25 mouse cellular contexts compared by ENCODE assay signal in genomic region chr8:80600600-80601170, GRCm38 (mm10). TPM values are rescaled to one million over a fixed set of nuclear protein-coding genes. Genes with fewer than 3 reads are reported as not detected.
A peak's percentile ranks its signal among the peaks of the same experiment; 100 is the strongest.
DNase-seq lines count a peak whose midpoint lies in the region; TF ChIP-seq lines count a peak whose summit lies in the region.
"Had no signal": no experiment of that assay in that cellular context is flagged by ENCODE, and none has a peak within 500 bp of the region (broad histone marks: within the 10 kb centered on the region; RNA-seq: fewer than 3 reads in every experiment).

No protein-coding gene starts in this region.

- DNase-seq in adrenal gland, postnatal 14 days, result peak; percentile 29
- DNase-seq in adrenal gland, postnatal 4 days (ENCODE audit: low spot score in 2 of 2), result no peak
- DNase-seq in heart, postnatal 4 days, result peak; percentile 14
- no peak for DNase-seq in heart, adult 8-10 months (ENCODE audit: low spot score)
- DNase-seq in kidney, postnatal 14 days, result peak; percentile 24
- no peak for DNase-seq in kidney, adult 8-10 months
- DNase-seq in brain, embryonic 14.5 days (ENCODE audit: low read depth), result peak; percentile 38
- DNase-seq in layer of hippocampus, adult 11-12 months (ENCODE audit: low spot score), result no peak
- DNase-seq: adrenal gland, postnatal 36 days; cerebellum, adult 2 months; gastrocnemius, adult 2 months; heart, postnatal 36 days; liver, postnatal 0 days; lung, postnatal 10 days; spleen, adult 18-20 months; thymus, adult 18-20 months; thymus, postnatal 4 days had no signal

- no peak for TF ChIP-seq CTCF in brain, embryonic 14.5 days (IDR thresholded peaks at IDR 0.05; ENCODE audit: borderline replicate concordance, extremely low read depth, insufficient read depth, insufficient read length)

- no peak for TF ChIP-seq POLR2A in brain, embryonic 14.5 days (IDR thresholded peaks at IDR 0.05; ENCODE audit: borderline replicate concordance, extremely low read depth, insufficient read depth, insufficient read length, poor library complexity, severe bottlenecking)

RNA-seq across cellular contexts. Expression of gene Frem3, which starts 10.2 kb away (rescaled TPM):
- total RNA-seq in adrenal gland, postnatal 14 days (2021), result not detected in 2 replicates
- under 1 TPM in 1 of 2 experiments, not detected in 1; 0.14 TPM for total RNA-seq in adrenal gland, postnatal 4 days (2021)
- total RNA-seq in heart, postnatal 4 days (2021), result under 1 TPM; 0.34 to 0.55 TPM
- not detected for total RNA-seq in heart, adult 8-10 months (2022)
- polyA plus RNA-seq in brain, embryonic 14.5 days (2012; rRNA removed), result 0.04 and 0.07 TPM in 2 replicates
- total RNA-seq: adrenal gland, postnatal 36 days; common myeloid progenitor, adult 5-6 weeks; ES-E14; gastrocnemius, adult 2 months; monocyte, adult 5-6 weeks had no signal
- polyA plus RNA-seq: CD4-positive, CD25-positive, alpha-beta regulatory T cell, adult 4 months; embryonic facial prominence, embryonic 10.5 days; forebrain, embryonic 11.5 days; liver, adult 2 months; Patski had no signal

Comparison
In these comparisons a context has a peak if more than half of its experiments do, and no peak if none do; other contexts are left out.
1. DNase-seq: peak in adrenal gland, postnatal 14 days (single experiment), heart, postnatal 4 days (single experiment), kidney, postnatal 14 days (single experiment) and brain, embryonic 14.5 days (single experiment); none in adrenal gland, postnatal 4 days (0 of 2), heart, adult 8-10 months (single experiment), kidney, adult 8-10 months (0 of 2) and layer of hippocampus, adult 11-12 months (single experiment).